8 mouse cellular contexts compared by ENCODE assay signal in the genomic region with DNA sequence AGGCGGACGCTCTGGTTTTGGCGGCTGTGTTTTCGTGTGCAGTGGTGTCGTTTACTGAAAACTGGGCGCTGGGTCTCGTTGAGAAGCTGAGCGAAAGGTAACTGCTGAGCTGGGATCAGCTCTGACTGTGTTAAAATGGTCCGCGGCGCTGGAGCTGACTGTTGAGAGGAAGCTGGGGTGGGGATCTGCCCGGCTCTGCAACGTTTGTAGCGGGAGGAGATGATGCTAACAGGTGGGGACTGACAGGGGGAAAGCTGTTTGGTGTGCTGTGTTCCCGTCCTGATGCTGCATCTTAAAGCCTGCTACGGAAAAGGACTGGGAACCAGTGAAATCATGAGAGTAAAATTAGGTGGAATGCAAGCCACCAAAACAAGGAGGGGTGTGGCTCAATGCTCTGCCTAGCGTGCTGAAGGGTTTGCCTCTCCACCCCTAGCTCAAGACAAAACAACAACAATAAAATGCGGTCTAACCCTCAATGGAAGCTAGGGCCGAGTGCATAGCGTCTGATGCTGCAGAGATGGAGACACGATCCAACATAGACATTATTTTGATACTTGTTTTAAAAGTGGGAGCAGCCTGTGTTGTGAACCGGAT. TPM values are rescaled to one million over a fixed set of nuclear protein-coding genes. Genes with fewer than 3 reads are reported as not detected.
DNase-seq lines count a peak whose midpoint lies in the region; ATAC-seq and TF ChIP-seq lines count a peak whose summit lies in the region.

No protein-coding gene starts in this region.

- peak overlapping the region; percentile 69 for H3K9ac ChIP-seq in heart, postnatal 0 days (replicated peaks; ENCODE audit: low read depth, low read length)

- DNase-seq in heart, postnatal 0 days (ENCODE audit: low spot score): no peak
- no peak for DNase-seq in heart, postnatal 4 days
- DNase-seq in WW6 (ENCODE audit: low read depth, low spot score): peak; percentile 1
- no peak for DNase-seq in frontal cortex, postnatal 25 days (ENCODE audit: low spot score in 2 of 2)
- DNase-seq in B cell, adult 2 months: no peak
- DNase-seq in left cerebral cortex, postnatal 36 days (ENCODE audit: low spot score in 2 of 2): no peak

- H3K27me3 ChIP-seq in heart, postnatal 0 days (ENCODE audit: control insufficient read depth, insufficient read depth, low read length): no peaks in the 10 kb centered on the region

- no peaks in the 10 kb centered on the region for H3K36me3 ChIP-seq in heart, postnatal 0 days (replicated peaks; ENCODE audit: control insufficient read depth, insufficient read depth, low read length)

- peak; percentile 3; the same call in 1 of the 2 replicates for ATAC-seq in heart, postnatal 0 days (ENCODE audit: insufficient read depth, low read depth)
- peak; percentile 38 for ATAC-seq in granulocyte monocyte progenitor cell, adult 5-6 weeks (replicated peaks; ENCODE audit: poor library complexity, severe bottlenecking)
- ATAC-seq in megakaryocyte progenitor cell, adult 5-6 weeks (replicated peaks; ENCODE audit: poor library complexity): peak; percentile 45

- H3K4me3 ChIP-seq in heart, postnatal 0 days (ENCODE audit: low read depth, low read length): peak overlapping the region; percentile 84

- H3K4me2 ChIP-seq in heart, postnatal 0 days (ENCODE audit: low read depth, low read length): peak overlapping the region; percentile 72

- under 1% methylated on average over 22 of the region's 22 CpGs for WGBS in heart, postnatal 0 days

- TF ChIP-seq CTCF in heart, postnatal 0 days (IDR thresholded peaks at IDR 0.05; ENCODE audit: low read depth): no peak

- H3K4me1 ChIP-seq in heart, postnatal 0 days (ENCODE audit: control insufficient read depth, insufficient read depth): peaks cover 3% of the 10 kb centered on the region; the same call in 1 of the 2 replicates

- H3K9me3 ChIP-seq in heart, postnatal 0 days (replicated peaks; ENCODE audit: control insufficient read depth, low read length): no peaks in the 10 kb centered on the region

- intact Hi-C loops in left cerebral cortex, postnatal 36 days (cut with DNase I): no loop called here

- peak overlapping the region; percentile 98 for H3K27ac ChIP-seq in heart, postnatal 0 days (ENCODE audit: low read depth)

- TF ChIP-seq EP300 in heart, postnatal 0 days (IDR thresholded peaks at IDR 0.05; ENCODE audit: low read depth): no peak

RNA-seq across cellular contexts. Expression of a gene that starts 0.4 kb away (rescaled TPM):
- 7.6 and 11.4 TPM in 2 replicates for total RNA-seq in heart, postnatal 0 days (2014; rRNA removed; ENCODE audit: low replicate concordance)
- 8.3 and 9.4 TPM in 2 replicates for polyA plus RNA-seq in heart, postnatal 0 days (2015; fragmentation: Nextera tagmentation; extraction: Ambion mirVana)
- 1 to 10 TPM; 8.4 to 9.1 TPM for total RNA-seq in heart, postnatal 4 days (2021)
- 13.8 and 16.8 TPM in 2 replicates for total RNA-seq in granulocyte monocyte progenitor cell, adult 5-6 weeks (2014; fragmentation: Nextera tagmentation)
- 25.3 and 25.6 TPM in 2 replicates for total RNA-seq in granulocyte monocyte progenitor cell, adult 5-6 weeks (2017)
- total RNA-seq in megakaryocyte progenitor cell, adult 5-6 weeks (2015): 26.5 and 27.1 TPM in 2 replicates
- 27.4 and 30.1 TPM in 2 replicates for total RNA-seq in megakaryocyte progenitor cell, adult 5-6 weeks (2017)
- total RNA-seq in left cerebral cortex, postnatal 36 days (2021): 10 to 100 TPM; 14.3 to 16.0 TPM
